Mouse (Mus musculus): ENCODE data around the gene Pla2g15. TPM values are rescaled to one million over a fixed set of nuclear protein-coding genes. Genes with fewer than 3 reads are reported as not detected.

The Pla2g15 gene
- polyA plus RNA-seq (2014; fragmentation: Nextera tagmentation; extraction: Ambion mirVana): 6.4 and 6.9 TPM in 2 replicates

- no peaks in the 10 kb centered on the region for H3K9me3 ChIP-seq (ENCODE audit: control insufficient read depth, low read length)
- peaks cover 3% of the 10 kb centered on the region; the same call in 1 of the 2 replicates for H3K36me3 ChIP-seq (ENCODE audit: control insufficient read depth, insufficient read depth, low read length)
- 3% methylated on average over 38 of the region's 38 CpGs for WGBS
- H3K4me2 ChIP-seq: peak within 1 kb of the TSS; percentile 86
- H3K9ac ChIP-seq (ENCODE audit: low read length): peak within 1 kb of the TSS; percentile 77
- no peaks in the 10 kb centered on the region for H3K27me3 ChIP-seq (ENCODE audit: control insufficient read depth, insufficient read depth, low read length)
- H3K4me3 ChIP-seq (ENCODE audit: low read depth, low read length): peak within 1 kb of the TSS; percentile 75
- no peak within 1 kb of the TSS for H3K27ac ChIP-seq (ENCODE audit: low read depth, low read length)
- ATAC-seq (ENCODE audit: low FRiP score) (peak; percentile 97), DNase-seq (ENCODE audit: low spot score, missing footprints) (peak; percentile 99)
- H3K4me1 ChIP-seq (ENCODE audit: control insufficient read depth, insufficient read depth, low read length): peaks cover 8% of the 10 kb centered on the region
These were observed at the start of gene Pla2g15 for GRCm38 (mm10) chr8:106149801-106150652. Gene Pla2g15 (plus strand): TSS chr8:106150399.

GRCm38 (mm10) chr8:106102321-106102720, 47.9 kb upstream of the Pla2g15 start:
- H3K27ac ChIP-seq (ENCODE audit: low read depth, low read length): no peak overlapping the region
- DNase-seq (ENCODE audit: low spot score, missing footprints) (no peak), ATAC-seq (ENCODE audit: low FRiP score) (no peak)
- H3K27me3 ChIP-seq (ENCODE audit: control insufficient read depth, insufficient read depth, low read length): no peaks in the 10 kb centered on the region
- H3K4me1 ChIP-seq (ENCODE audit: control insufficient read depth, insufficient read depth, low read length): no peaks in the 10 kb centered on the region
- H3K4me2 ChIP-seq: no peak overlapping the region
- H3K9me3 ChIP-seq (ENCODE audit: control insufficient read depth, low read length): no peaks in the 10 kb centered on the region
- H3K4me3 ChIP-seq (ENCODE audit: low read depth, low read length): no peak overlapping the region
- H3K36me3 ChIP-seq (ENCODE audit: control insufficient read depth, insufficient read depth, low read length): peaks cover 6% of the 10 kb centered on the region
- H3K9ac ChIP-seq (ENCODE audit: low read length): no peak overlapping the region
- 93% methylated on average over 4 of the region's 4 CpGs for WGBS

GRCm38 (mm10) chr8:106103888-106104287, 46.3 kb upstream of the Pla2g15 start:
- Histone ChIP-seq H3K9ac (ENCODE audit: low read length) (no peak overlapping the region), H3K36me3 (ENCODE audit: control insufficient read depth, insufficient read depth, low read length) (peaks cover 10% of the 10 kb centered on the region), H3K4me2 (no peak overlapping the region), H3K9me3 (ENCODE audit: control insufficient read depth, low read length) (no peaks in the 10 kb centered on the region), H3K4me3 (ENCODE audit: low read depth, low read length) (no peak overlapping the region), H3K27ac (ENCODE audit: low read depth, low read length) (no peak overlapping the region), H3K27me3 (ENCODE audit: control insufficient read depth, insufficient read depth, low read length) (no peaks in the 10 kb centered on the region), H3K4me1 (ENCODE audit: control insufficient read depth, insufficient read depth, low read length) (no peaks in the 10 kb centered on the region)
- no peak for DNase-seq (ENCODE audit: low spot score, missing footprints)
- 89% methylated on average over 2 of the region's 2 CpGs for WGBS
- ATAC-seq (ENCODE audit: low FRiP score): no peak

- Histone ChIP-seq H3K4me1 (ENCODE audit: control insufficient read depth, insufficient read depth, low read length) (no peaks in the 10 kb centered on the region), H3K27ac (ENCODE audit: low read depth, low read length) (no peak overlapping the region), H3K4me3 (ENCODE audit: low read depth, low read length) (no peak overlapping the region), H3K9ac (ENCODE audit: low read length) (no peak overlapping the region), H3K4me2 (no peak overlapping the region), H3K27me3 (ENCODE audit: control insufficient read depth, insufficient read depth, low read length) (no peaks in the 10 kb centered on the region), H3K9me3 (ENCODE audit: control insufficient read depth, low read length) (no peaks in the 10 kb centered on the region), H3K36me3 (ENCODE audit: control insufficient read depth, insufficient read depth, low read length) (peaks cover 8% of the 10 kb centered on the region)
- ATAC-seq (ENCODE audit: low FRiP score) (no peak), DNase-seq (ENCODE audit: low spot score, missing footprints) (no peak)
- 77% methylated on average over 1 of the region's 1 CpGs for WGBS
These were observed 44.0 kb upstream of the Pla2g15 start for GRCm38 (mm10) chr8:106106193-106106592.

GRCm38 (mm10) chr8:106108080-106108479, 42.1 kb upstream of the Pla2g15 start:
- H3K9me3 ChIP-seq (ENCODE audit: control insufficient read depth, low read length): no peaks in the 10 kb centered on the region
- WGBS: 96% methylated on average over 4 of the region's 4 CpGs
- ATAC-seq (ENCODE audit: low FRiP score) (no peak), DNase-seq (ENCODE audit: low spot score, missing footprints) (no peak)
- H3K9ac ChIP-seq (ENCODE audit: low read length): no peak overlapping the region
- no peaks in the 10 kb centered on the region for H3K27me3 ChIP-seq (ENCODE audit: control insufficient read depth, insufficient read depth, low read length)
- peaks cover 8% of the 10 kb centered on the region for H3K36me3 ChIP-seq (ENCODE audit: control insufficient read depth, insufficient read depth, low read length)
- no peak overlapping the region for H3K27ac ChIP-seq (ENCODE audit: low read depth, low read length)
- no peaks in the 10 kb centered on the region for H3K4me1 ChIP-seq (ENCODE audit: control insufficient read depth, insufficient read depth, low read length)
- H3K4me3 ChIP-seq (ENCODE audit: low read depth, low read length): no peak overlapping the region
- H3K4me2 ChIP-seq: no peak overlapping the region

GRCm38 (mm10) chr8:106108729-106109128, 41.5 kb upstream of the Pla2g15 start:
- H3K27me3 ChIP-seq (ENCODE audit: control insufficient read depth, insufficient read depth, low read length): no peaks in the 10 kb centered on the region
- H3K4me1 ChIP-seq (ENCODE audit: control insufficient read depth, insufficient read depth, low read length): no peaks in the 10 kb centered on the region
- H3K36me3 ChIP-seq (ENCODE audit: control insufficient read depth, insufficient read depth, low read length): peaks cover 8% of the 10 kb centered on the region
- H3K9ac ChIP-seq (ENCODE audit: low read length): no peak overlapping the region
- no peak overlapping the region for H3K4me2 ChIP-seq
- ATAC-seq (ENCODE audit: low FRiP score): no peak
- no peak for DNase-seq (ENCODE audit: low spot score, missing footprints)
- no peak overlapping the region for H3K27ac ChIP-seq (ENCODE audit: low read depth, low read length)
- no peaks in the 10 kb centered on the region for H3K9me3 ChIP-seq (ENCODE audit: control insufficient read depth, low read length)
- WGBS: 96% methylated on average over 3 of the region's 3 CpGs
- no peak overlapping the region for H3K4me3 ChIP-seq (ENCODE audit: low read depth, low read length)

- H3K36me3 ChIP-seq (ENCODE audit: control insufficient read depth, insufficient read depth, low read length): peaks cover 9% of the 10 kb centered on the region
- no peak overlapping the region for H3K4me3 ChIP-seq (ENCODE audit: low read depth, low read length)
- H3K4me1 ChIP-seq (ENCODE audit: control insufficient read depth, insufficient read depth, low read length): no peaks in the 10 kb centered on the region
- no peak overlapping the region for H3K4me2 ChIP-seq
- no peak overlapping the region for H3K27ac ChIP-seq (ENCODE audit: low read depth, low read length)
- no peaks in the 10 kb centered on the region for H3K27me3 ChIP-seq (ENCODE audit: control insufficient read depth, insufficient read depth, low read length)
- H3K9me3 ChIP-seq (ENCODE audit: control insufficient read depth, low read length): no peaks in the 10 kb centered on the region
- no peak overlapping the region for H3K9ac ChIP-seq (ENCODE audit: low read length)
- DNase-seq (ENCODE audit: low spot score, missing footprints): no peak
- 91% methylated on average over 2 of the region's 2 CpGs for WGBS
- ATAC-seq (ENCODE audit: low FRiP score): no peak
These were observed 38.2 kb upstream of the Pla2g15 start for GRCm38 (mm10) chr8:106112041-106112440.

GRCm38 (mm10) chr8:106112514-106112913, 37.7 kb upstream of the Pla2g15 start:
- no peak overlapping the region for H3K4me2 ChIP-seq
- no peak overlapping the region for H3K4me3 ChIP-seq (ENCODE audit: low read depth, low read length)
- no peak overlapping the region for H3K27ac ChIP-seq (ENCODE audit: low read depth, low read length)
- no peak for DNase-seq (ENCODE audit: low spot score, missing footprints)
- no peak overlapping the region for H3K9ac ChIP-seq (ENCODE audit: low read length)
- ATAC-seq (ENCODE audit: low FRiP score): no peak
- H3K36me3 ChIP-seq (ENCODE audit: control insufficient read depth, insufficient read depth, low read length): peaks cover 9% of the 10 kb centered on the region
- 96% methylated on average over 1 of the region's 1 CpGs for WGBS
- H3K27me3 ChIP-seq (ENCODE audit: control insufficient read depth, insufficient read depth, low read length): no peaks in the 10 kb centered on the region
- H3K4me1 ChIP-seq (ENCODE audit: control insufficient read depth, insufficient read depth, low read length): no peaks in the 10 kb centered on the region
- no peaks in the 10 kb centered on the region for H3K9me3 ChIP-seq (ENCODE audit: control insufficient read depth, low read length)

- DNase-seq (ENCODE audit: low spot score, missing footprints) (no peak), ATAC-seq (ENCODE audit: low FRiP score) (no peak)
- H3K27me3 ChIP-seq (ENCODE audit: control insufficient read depth, insufficient read depth, low read length): no peaks in the 10 kb centered on the region
- no peaks in the 10 kb centered on the region for H3K9me3 ChIP-seq (ENCODE audit: control insufficient read depth, low read length)
- H3K4me3 ChIP-seq (ENCODE audit: low read depth, low read length): no peak overlapping the region
- H3K36me3 ChIP-seq (ENCODE audit: control insufficient read depth, insufficient read depth, low read length): peaks cover 4% of the 10 kb centered on the region; the same call in 1 of the 2 replicates
- no peaks in the 10 kb centered on the region for H3K4me1 ChIP-seq (ENCODE audit: control insufficient read depth, insufficient read depth, low read length)
- no peak overlapping the region for H3K4me2 ChIP-seq
- no peak overlapping the region for H3K9ac ChIP-seq (ENCODE audit: low read length)
- no peak overlapping the region for H3K27ac ChIP-seq (ENCODE audit: low read depth, low read length)
- 98% methylated on average over 3 of the region's 3 CpGs for WGBS
These were observed 34.3 kb upstream of the Pla2g15 start for GRCm38 (mm10) chr8:106115897-106116296.

All from midbrain, embryonic 11.5 days (tissue).